Mouse (Mus musculus): ENCODE data around the gene Myl6.

Gene Myl6

GRCm38 (mm10) chr10:128489785-128490184, 4.2 kb downstream of the Myl6 start:
- no peak for DNase-seq (ENCODE audit: low read depth, low spot score)

- DNase-seq (ENCODE audit: low read depth, low spot score): no peak
These were observed 4.6 kb downstream of the Myl6 start for GRCm38 (mm10) chr10:128489380-128489779.

GRCm38 (mm10) chr10:128488776-128489175, 5.2 kb downstream of the Myl6 start:
- DNase-seq (ENCODE audit: low read depth, low spot score): no peak

- no peak for DNase-seq (ENCODE audit: low read depth, low spot score)
These were observed 5.9 kb downstream of the Myl6 start for GRCm38 (mm10) chr10:128487861-128488712.

GRCm38 (mm10) chr10:128486370-128486769, 7.6 kb downstream of the Myl6 start:
- no peak for DNase-seq (ENCODE audit: low read depth, low spot score)

GRCm38 (mm10) chr10:128474366-128474765, 19.6 kb downstream of the Myl6 start:
- DNase-seq (ENCODE audit: low read depth, low spot score): no peak

GRCm38 (mm10) chr10:128460270-128460630, 33.7 kb downstream of the Myl6 start:
- DNase-seq (ENCODE audit: low read depth, low spot score): no peak

GRCm38 (mm10) chr10:128459409-128460269, 34.3 kb downstream of the Myl6 start:
- DNase-seq (ENCODE audit: low read depth, low spot score): peak; percentile 34

GRCm38 (mm10) chr10:128458719-128459408, 35.1 kb downstream of the Myl6 start, which contains the start of gene Smarcc2:
Gene Smarcc2 (plus strand): TSS chr10:128459248.
- peak; percentile 56 for DNase-seq (ENCODE audit: low read depth, low spot score)

GRCm38 (mm10) chr10:128458348-128458718, 35.6 kb downstream of the Myl6 start:
- peak; percentile 85 for DNase-seq (ENCODE audit: low read depth, low spot score)

- DNase-seq (ENCODE audit: low read depth, low spot score): no peak
These were observed 36.3 kb downstream of the Myl6 start for GRCm38 (mm10) chr10:128457676-128458075.

GRCm38 (mm10) chr10:128455280-128455679, 38.7 kb downstream of the Myl6 start:
- peak; percentile 72 for DNase-seq (ENCODE audit: low read depth, low spot score)

- DNase-seq (ENCODE audit: low read depth, low spot score): no peak
These were observed 39.5 kb downstream of the Myl6 start for GRCm38 (mm10) chr10:128454471-128454870.

GRCm38 (mm10) chr10:128451014-128451413, 42.9 kb downstream of the Myl6 start:
- DNase-seq (ENCODE audit: low read depth, low spot score): no peak

- DNase-seq (ENCODE audit: low read depth, low spot score): no peak
These were observed 48.5 kb downstream of the Myl6 start for GRCm38 (mm10) chr10:128445407-128445806.

GRCm38 (mm10) chr10:128444354-128444753, 49.6 kb downstream of the Myl6 start:
- no peak for DNase-seq (ENCODE audit: low read depth, low spot score)

GRCm38 (mm10) chr10:128442718-128443117, 51.2 kb downstream of the Myl6 start:
- DNase-seq (ENCODE audit: low read depth, low spot score): no peak

- DNase-seq (ENCODE audit: low read depth, low spot score): no peak
These were observed 52.4 kb downstream of the Myl6 start for GRCm38 (mm10) chr10:128441324-128442119.
